Mouse (Mus musculus) limb, embryonic 11.5 days (tissue): ENCODE data around the gene Spta1. TPM values are rescaled to one million over a fixed set of nuclear protein-coding genes. Genes with fewer than 3 reads are reported as not detected.

Experiments used
- ATAC-seq: fragments of 200-750 bp; cut with Nextera tagmentation; 2 replicates; pipeline ENCODE4 v1.8.0; 2017; ENCODE audit warnings: low read depth; ENCODE audit not compliant: insufficient number of reproducible peaks, low FRiP score, low TSS enrichment
- DNase-seq: peaks from one replicate; pipeline ENCODE4 v3.0.0-alpha.2; 2015; ENCODE audit warnings: low spot score
- H3K27ac ChIP-seq: fragments of 300-500 bp; sonication (generic); replicated peaks from 2 replicates; pipeline ENCODE4 v1.5.1; 2014; ENCODE audit warnings: low read depth, mild to moderate bottlenecking, low read length
- H3K27me3 ChIP-seq: fragments of 300-500 bp; sonication (generic); 2 replicates; pipeline ENCODE4 v1.6.1; 2014; ENCODE audit warnings: mild to moderate bottlenecking, low read length, mixed read lengths; ENCODE audit not compliant: control insufficient read depth, insufficient read depth
- H3K36me3 ChIP-seq: fragments of 300-500 bp; sonication (generic); 2 replicates; pipeline ENCODE4 v1.6.1; 2014; ENCODE audit warnings: mild to moderate bottlenecking, low read length, moderate library complexity, mixed read lengths; ENCODE audit not compliant: control insufficient read depth, insufficient read depth
- H3K4me1 ChIP-seq: fragments of 300-500 bp; sonication (generic); 2 replicates; pipeline ENCODE4 v1.6.1; 2014; ENCODE audit warnings: low read length, mixed read lengths; ENCODE audit not compliant: control insufficient read depth, insufficient read depth
- H3K4me2 ChIP-seq: fragments of 300-500 bp; sonication (generic); 2 replicates; pipeline ENCODE4 v1.6.1; 2014; ENCODE audit warnings: low read depth, mild to moderate bottlenecking, moderate library complexity; ENCODE audit not compliant: severe bottlenecking
- H3K4me3 ChIP-seq: fragments of 300-500 bp; sonication (generic); 2 replicates; pipeline ENCODE4 v1.5.1; 2014; ENCODE audit warnings: low read depth, low read length
- H3K9ac ChIP-seq: fragments of 300-500 bp; sonication (generic); 2 replicates; pipeline ENCODE4 v1.6.1; 2014; ENCODE audit warnings: mild to moderate bottlenecking, low read length
- H3K9me3 ChIP-seq: fragments of 300-500 bp; sonication (generic); 2 replicates; pipeline ENCODE4 v1.6.1; 2016; ENCODE audit warnings: low read length; ENCODE audit not compliant: control insufficient read depth
- WGBS: fragments of 180-500 bp; shearing (Covaris S2); extraction: QIAGEN DNeasy Blood & Tissue Kit; methylation state at CpG from one replicate; pipeline ENCODE4 v1.1.7; 2014; 5-methylcytosine and 5-hydroxymethylcytosine counted together
- polyA plus RNA-seq: library from polyadenylated mRNA; unstranded; fragments of >200 nt; fragmentation: Nextera tagmentation; extraction: Ambion mirVana; gene quantifications from 2 replicates; pipeline ENCODE4 v1.2.1, GENCODE M21; 2014

The Spta1 gene
- polyA plus RNA-seq, 1 experiment from 2014 or later: 1.9 TPM

- no peak for ATAC-seq
- no peaks in the 10 kb centered on the region for H3K36me3 ChIP-seq
These were observed 67.3 kb downstream of the Spta1 start for GRCm38 (mm10) chr1:174239916-174240315.

DNA sequence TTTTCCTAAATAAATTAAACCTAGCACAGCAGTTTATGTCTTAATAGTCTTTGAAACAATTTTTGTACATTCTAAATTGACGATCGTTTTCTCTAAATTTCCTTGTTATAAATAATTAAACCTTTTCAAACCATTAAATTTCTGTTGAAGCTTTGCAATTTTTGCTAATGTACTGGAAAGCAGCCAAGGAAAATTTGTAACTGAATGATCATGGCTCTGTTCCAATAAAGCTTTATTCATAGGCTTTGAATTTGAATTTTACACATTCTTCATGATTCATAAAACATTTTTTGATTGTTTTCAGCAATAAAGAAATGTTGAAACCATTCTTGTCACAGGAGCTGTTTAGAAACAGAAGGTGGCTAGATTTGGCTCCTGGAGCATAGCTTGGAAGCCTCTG is 72.0 kb downstream of the Spta1 start:
- no peaks in the 10 kb centered on the region for H3K27me3 ChIP-seq
- H3K36me3 ChIP-seq: no peaks in the 10 kb centered on the region
- no peaks in the 10 kb centered on the region for H3K9me3 ChIP-seq
- no peak overlapping the region for H3K27ac ChIP-seq
- H3K4me1 ChIP-seq: no peaks in the 10 kb centered on the region
- no peak overlapping the region for H3K4me3 ChIP-seq
- no peak overlapping the region for H3K4me2 ChIP-seq
- WGBS: 88% methylated on average over 2 of the region's 2 CpGs
- DNase-seq (no peak), ATAC-seq (no peak)
- H3K9ac ChIP-seq: no peak overlapping the region

More at GRCm38 (mm10) chr1:174239916-174240315, 67.3 kb downstream of the Spta1 start:
- WGBS: 87% methylated on average over 4 of the region's 4 CpGs
- Histone ChIP-seq H3K4me2 (no peak overlapping the region), H3K27ac (no peak overlapping the region), H3K9me3 (no peaks in the 10 kb centered on the region), H3K27me3 (no peaks in the 10 kb centered on the region), H3K4me1 (no peaks in the 10 kb centered on the region), H3K9ac (no peak overlapping the region), H3K4me3 (no peak overlapping the region)
- no peak for DNase-seq

DNA sequence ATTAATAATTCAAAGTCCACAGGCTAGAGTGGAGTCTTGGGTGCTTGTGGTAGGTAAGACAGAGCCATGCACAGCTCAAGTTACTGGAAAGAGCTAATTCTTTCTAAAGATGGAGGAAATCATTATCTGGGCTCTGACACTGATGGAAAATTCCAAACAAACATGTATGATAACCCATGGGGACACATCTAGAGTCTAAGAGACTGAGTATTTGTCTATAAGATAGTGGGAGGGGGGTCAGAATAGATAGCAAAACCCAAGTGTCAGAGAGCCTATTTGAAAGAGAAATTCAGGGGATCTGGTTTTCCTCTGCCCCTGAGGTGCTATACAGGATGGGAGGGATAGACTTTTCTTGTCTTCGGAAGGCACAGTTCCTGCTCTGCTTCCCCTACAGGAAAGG is 73.5 kb downstream of the Spta1 start:
- no peak for DNase-seq
- Histone ChIP-seq H3K27ac (no peak overlapping the region), H3K4me3 (no peak overlapping the region), H3K9me3 (no peaks in the 10 kb centered on the region), H3K4me1 (no peaks in the 10 kb centered on the region), H3K9ac (no peak overlapping the region), H3K4me2 (no peak overlapping the region), H3K36me3 (no peaks in the 10 kb centered on the region), H3K27me3 (no peaks in the 10 kb centered on the region)
- ATAC-seq: no peak
- 85% methylated on average over 1 of the region's 1 CpGs for WGBS

DNA sequence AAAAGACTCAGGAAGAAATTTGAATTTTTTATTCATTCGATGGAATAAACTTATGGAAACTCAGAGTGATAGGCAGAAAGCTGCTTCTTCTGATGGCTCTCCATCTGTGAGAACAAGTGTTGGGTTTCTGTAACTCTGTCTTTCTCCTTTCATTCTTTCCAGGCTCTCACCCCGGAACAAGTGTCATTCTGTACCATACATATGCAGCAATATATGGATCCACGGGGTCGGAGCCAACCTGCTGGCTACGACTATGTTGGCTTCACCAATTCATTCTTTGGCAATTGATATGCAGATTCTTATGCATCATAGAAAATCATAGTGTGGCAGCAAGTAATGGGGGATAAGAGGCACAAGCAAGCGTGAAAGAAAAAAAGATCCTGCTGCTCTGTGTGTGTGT is 74.6 kb downstream of the Spta1 start:
- 90% methylated on average over 6 of the region's 6 CpGs for WGBS

DNA sequence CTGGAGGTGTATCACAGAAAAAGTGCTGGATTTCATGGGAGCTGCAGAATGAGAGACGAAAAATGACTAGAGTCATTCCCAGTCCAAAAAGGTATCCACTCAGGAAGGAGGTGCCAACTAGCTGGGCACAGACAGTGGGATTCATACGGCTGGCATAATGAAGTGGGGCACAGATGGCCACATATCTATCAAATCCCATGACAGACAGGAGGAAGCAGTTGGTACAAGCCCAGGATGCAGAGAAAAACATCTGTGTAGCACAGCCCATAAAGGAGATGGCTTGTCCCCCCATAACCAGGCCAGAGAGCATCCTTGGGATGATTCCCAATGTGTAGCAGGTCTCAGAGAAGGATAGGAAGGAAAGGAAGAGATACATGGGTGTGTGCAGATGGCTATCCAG is 77.8 kb downstream of the Spta1 start:
- Histone ChIP-seq H3K27me3 (no peaks in the 10 kb centered on the region), H3K4me3 (no peak overlapping the region), H3K27ac (no peak overlapping the region), H3K4me1 (no peaks in the 10 kb centered on the region), H3K9ac (no peak overlapping the region), H3K9me3 (no peaks in the 10 kb centered on the region), H3K4me2 (no peak overlapping the region), H3K36me3 (no peaks in the 10 kb centered on the region)
- DNase-seq (no peak), ATAC-seq (no peak)
- WGBS: 87% methylated on average over 2 of the region's 2 CpGs

More for the DNA sequence above, 74.6 kb downstream of the Spta1 start:
- no peaks in the 10 kb centered on the region for H3K4me1 ChIP-seq
- no peak overlapping the region for H3K27ac ChIP-seq
- no peak overlapping the region for H3K9ac ChIP-seq
- ATAC-seq: no peak
- no peaks in the 10 kb centered on the region for H3K9me3 ChIP-seq
- no peaks in the 10 kb centered on the region for H3K36me3 ChIP-seq
- H3K4me2 ChIP-seq: no peak overlapping the region
- no peaks in the 10 kb centered on the region for H3K27me3 ChIP-seq
- no peak overlapping the region for H3K4me3 ChIP-seq
- no peak for DNase-seq

DNA sequence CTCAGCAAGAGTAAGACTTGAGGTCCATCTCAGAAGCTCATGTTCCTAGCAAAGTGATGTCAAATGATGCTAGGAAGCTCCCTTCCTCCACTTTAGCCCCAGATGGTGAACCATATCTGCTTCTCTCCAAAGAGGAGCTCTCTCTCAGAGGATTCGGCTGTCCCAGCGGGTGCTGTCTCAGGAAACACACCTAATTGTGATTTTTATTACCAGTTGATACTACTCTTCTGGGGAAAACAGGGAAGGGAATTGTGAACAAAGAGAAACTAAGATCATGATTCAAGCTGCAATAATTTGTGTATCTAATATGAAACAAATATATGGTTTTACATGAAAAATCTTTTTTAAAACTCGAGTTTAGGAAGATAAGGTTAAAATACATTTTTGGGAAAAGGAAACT is 79.4 kb downstream of the Spta1 start, which contains the start of gene Olfr419:
Gene Olfr419 (minus strand): TSS at position 101 of the 400 bp plus-strand sequence.
- H3K9ac ChIP-seq: no peak within 1 kb of the TSS
- H3K27me3 ChIP-seq: no peaks in the 10 kb centered on the region
- no peaks in the 10 kb centered on the region for H3K9me3 ChIP-seq
- WGBS: 78% methylated on average over 3 of the region's 3 CpGs
- H3K4me1 ChIP-seq: no peaks in the 10 kb centered on the region
- H3K27ac ChIP-seq: no peak within 1 kb of the TSS
- DNase-seq (no peak), ATAC-seq (no peak)
- H3K4me3 ChIP-seq: no peak within 1 kb of the TSS
- no peaks in the 10 kb centered on the region for H3K36me3 ChIP-seq
- H3K4me2 ChIP-seq: no peak within 1 kb of the TSS

GRCm38 (mm10) chr1:174267816-174268215 is 95.2 kb downstream of the Spta1 start:
- Histone ChIP-seq H3K9ac (no peak overlapping the region), H3K27me3 (no peaks in the 10 kb centered on the region), H3K9me3 (no peaks in the 10 kb centered on the region), H3K27ac (no peak overlapping the region), H3K36me3 (no peaks in the 10 kb centered on the region), H3K4me1 (no peaks in the 10 kb centered on the region), H3K4me2 (no peak overlapping the region), H3K4me3 (no peak overlapping the region)
- 89% methylated on average over 4 of the region's 4 CpGs for WGBS
- ATAC-seq (no peak), DNase-seq (no peak)

GRCm38 (mm10) chr1:174269162-174269561 is 96.6 kb downstream of the Spta1 start:
- Histone ChIP-seq H3K4me3 (no peak overlapping the region), H3K36me3 (no peaks in the 10 kb centered on the region), H3K4me2 (no peak overlapping the region), H3K27ac (no peak overlapping the region), H3K4me1 (no peaks in the 10 kb centered on the region), H3K9me3 (no peaks in the 10 kb centered on the region), H3K9ac (no peak overlapping the region), H3K27me3 (no peaks in the 10 kb centered on the region)
- WGBS: 78% methylated on average over 4 of the region's 4 CpGs
- ATAC-seq: no peak
- no peak for DNase-seq

DNA sequence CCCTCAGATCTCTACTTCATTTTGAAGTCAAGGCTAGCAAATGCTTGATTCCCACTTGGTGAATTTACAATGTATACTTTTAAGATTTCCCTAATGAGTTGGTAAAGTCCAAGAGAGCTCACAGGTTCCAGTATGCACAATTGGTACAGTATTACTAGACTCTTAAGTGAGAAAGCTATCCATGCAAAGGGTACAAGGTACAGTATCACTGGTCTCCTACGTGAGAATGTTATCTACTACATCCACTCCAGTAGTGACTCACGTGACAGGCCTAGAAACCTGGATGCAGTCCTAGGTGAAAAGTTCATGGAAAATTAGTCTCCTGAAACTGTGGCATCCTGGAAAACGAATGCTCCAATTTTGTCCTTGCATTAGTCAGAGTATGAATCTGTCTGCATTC is 98.1 kb downstream of the Spta1 start:
- Histone ChIP-seq H3K4me3 (no peak overlapping the region), H3K27ac (no peak overlapping the region), H3K4me1 (no peaks in the 10 kb centered on the region), H3K36me3 (no peaks in the 10 kb centered on the region), H3K9ac (no peak overlapping the region), H3K27me3 (no peaks in the 10 kb centered on the region), H3K4me2 (no peak overlapping the region), H3K9me3 (no peaks in the 10 kb centered on the region)
- DNase-seq: no peak
- WGBS: 85% methylated on average over 3 of the region's 3 CpGs
- ATAC-seq: no peak
